Mouse (Mus musculus) macrophage (primary cell): ENCODE data around the gene Dcst1. TPM values are rescaled to one million over a fixed set of nuclear protein-coding genes. Genes with fewer than 3 reads are reported as not detected.

ENCODE experiments used
- H3K27ac ChIP-seq: fragments of 350-480 bp; formaldehyde crosslinking; 2 replicates; pipeline ENCODE4 v1.9.0; 2021
- H3K36me3 ChIP-seq: fragments of 350-480 bp; formaldehyde crosslinking; 2 replicates; pipeline ENCODE4 v1.9.0; 2021; ENCODE audit errors: inconsistent target
- H3K4me3 ChIP-seq: fragments of 350-480 bp; formaldehyde crosslinking; 2 replicates; pipeline ENCODE4 v1.9.0; 2021; ENCODE audit errors: inconsistent target
- H3K79me2 ChIP-seq: fragments of 350-480 bp; formaldehyde crosslinking; 2 replicates; pipeline ENCODE4 v1.9.0; 2021; ENCODE audit errors: inconsistent target
- WGBS: methylation state at CpG from one replicate; pipeline ENCODE4 v1.1.7; 2026; ENCODE audit warnings: inconsistent platforms; ENCODE audit not compliant: missing documents; 5-methylcytosine and 5-hydroxymethylcytosine counted together
- polyA plus RNA-seq: library from polyadenylated mRNA; stranded (reverse); fragments of 250-400 nt; gene quantifications from 3 replicates; pipeline ENCODE4 v1.2.4, GENCODE M21; 2018; ENCODE audit warnings: inconsistent platforms
- total RNA-seq, 78 experiments: library from RNA; depleted of rRNA; stranded (reverse); fragments of 250-400 nt; gene quantifications; 1 replicate in 9 of 78; 2 replicates in 24 of 78; 3 replicates in 43 of 78; 4 replicates in 2 of 78; pipeline ENCODE4 v1.2.4; 2018; ENCODE audit warnings: inconsistent platforms in 56 of 78

Dcst1 gene
- total RNA-seq (2018; cell fraction: chromatin; rRNA removed) = not detected
- not detected for total RNA-seq (2018; cell fraction: cytosol; rRNA removed)
- not detected for total RNA-seq (2018; cell fraction: nucleus; rRNA removed)
- polyA plus RNA-seq = not detected in 3 replicates

- 95% methylated on average over 11 of the region's 11 CpGs for WGBS
- no peak within 1 kb of the TSS for H3K4me3 ChIP-seq
- no peaks in the 10 kb centered on the region for H3K36me3 ChIP-seq
- H3K79me2 ChIP-seq = no peaks in the 10 kb centered on the region
- no peak within 1 kb of the TSS for H3K27ac ChIP-seq
Measured at GRCm38 (mm10) chr3:89365153-89365485, at the start of gene Dcst1. Gene Dcst1, minus strand, starts transcription at chr3:89365253.

GRCm38 (mm10) chr3:89411490-89412393 is 46.7 kb upstream of the Dcst1 start, which contains the start of gene Flad1:
Gene Flad1, minus strand, starts transcription at chr3:89411870.
- WGBS = 2% methylated on average over 28 of the region's 28 CpGs
- Histone ChIP-seq H3K27ac (peak within 1 kb of the TSS; percentile 60), H3K36me3 (peaks cover 23% of the 10 kb centered on the region), H3K79me2 (peaks cover 23% of the 10 kb centered on the region), H3K4me3 (peak within 1 kb of the TSS; percentile 96)

GRCm38 (mm10) chr3:89410864-89411263 is 45.8 kb upstream of the Dcst1 start:
- 82% methylated on average over 10 of the region's 10 CpGs for WGBS
- H3K27ac ChIP-seq = peak overlapping the region; percentile 60; the same call in 1 of the 2 replicates

GRCm38 (mm10) chr3:89409701-89410100 is 44.6 kb upstream of the Dcst1 start:
- Histone ChIP-seq H3K36me3 (peaks cover 37% of the 10 kb centered on the region), H3K27ac (no peak overlapping the region), H3K4me3 (no peak overlapping the region), H3K79me2 (peaks cover 10% of the 10 kb centered on the region; the same call in 1 of the 2 replicates)
- 100% methylated on average over 3 of the region's 3 CpGs for WGBS

More at GRCm38 (mm10) chr3:89410864-89411263, 45.8 kb upstream of the Dcst1 start:
- H3K4me3 ChIP-seq = peak overlapping the region; percentile 96
- H3K79me2 ChIP-seq = peaks cover 14% of the 10 kb centered on the region
- H3K36me3 ChIP-seq = peaks cover 25% of the 10 kb centered on the region

- H3K79me2 ChIP-seq = peaks cover 10% of the 10 kb centered on the region; the same call in 1 of the 2 replicates
- no peak overlapping the region for H3K4me3 ChIP-seq
- H3K36me3 ChIP-seq = peaks cover 49% of the 10 kb centered on the region
- WGBS = 93% methylated on average over 16 of the region's 16 CpGs
- no peak overlapping the region for H3K27ac ChIP-seq
Measured at GRCm38 (mm10) chr3:89408448-89408847, 43.4 kb upstream of the Dcst1 start.

- H3K36me3 ChIP-seq = peaks cover 65% of the 10 kb centered on the region
- peaks cover 10% of the 10 kb centered on the region; the same call in 1 of the 2 replicates for H3K79me2 ChIP-seq
- H3K4me3 ChIP-seq = no peak overlapping the region
- H3K27ac ChIP-seq = no peak overlapping the region
- WGBS = 92% methylated on average over 6 of the region's 6 CpGs
Measured at GRCm38 (mm10) chr3:89406887-89407286, 41.8 kb upstream of the Dcst1 start.

GRCm38 (mm10) chr3:89402693-89403092 is 37.6 kb upstream of the Dcst1 start, which contains the start of gene Lenep:
Gene Lenep, minus strand, starts transcription at chr3:89402793.
- Histone ChIP-seq H3K79me2 (no peaks in the 10 kb centered on the region; the same call in 1 of the 2 replicates), H3K4me3 (no peak within 1 kb of the TSS), H3K36me3 (peaks cover 59% of the 10 kb centered on the region), H3K27ac (no peak within 1 kb of the TSS)
- 85% methylated on average over 5 of the region's 5 CpGs for WGBS

GRCm38 (mm10) chr3:89401329-89401728 is 36.3 kb upstream of the Dcst1 start:
- H3K36me3 ChIP-seq = peaks cover 49% of the 10 kb centered on the region
- H3K4me3 ChIP-seq = no peak overlapping the region
- no peaks in the 10 kb centered on the region; the same call in 1 of the 2 replicates for H3K79me2 ChIP-seq
- WGBS = 95% methylated on average over 6 of the region's 7 CpGs
- H3K27ac ChIP-seq = no peak overlapping the region

- Histone ChIP-seq H3K79me2 (peaks cover 14% of the 10 kb centered on the region), H3K4me3 (peak overlapping the region; percentile 85), H3K36me3 (peaks cover 6% of the 10 kb centered on the region), H3K27ac (no peak overlapping the region)
- 5% methylated on average over 4 of the region's 4 CpGs for WGBS
Measured at GRCm38 (mm10) chr3:89396654-89397005, 31.6 kb upstream of the Dcst1 start.

GRCm38 (mm10) chr3:89395806-89396653 is 31.0 kb upstream of the Dcst1 start:
- H3K27ac ChIP-seq = no peak overlapping the region
- WGBS = 4% methylated on average over 37 of the region's 44 CpGs
- peaks cover 20% of the 10 kb centered on the region for H3K79me2 ChIP-seq
- peak overlapping the region; percentile 85 for H3K4me3 ChIP-seq
- H3K36me3 ChIP-seq = no peaks in the 10 kb centered on the region; the same call in 1 of the 2 replicates

- peak overlapping the region; percentile 96 for H3K27ac ChIP-seq
- no peaks in the 10 kb centered on the region; the same call in 1 of the 2 replicates for H3K36me3 ChIP-seq
- H3K4me3 ChIP-seq = peak overlapping the region; percentile 85
- WGBS = 9% methylated on average over 10 of the region's 10 CpGs
- H3K79me2 ChIP-seq = peaks cover 27% of the 10 kb centered on the region
Measured at GRCm38 (mm10) chr3:89395419-89395805, 30.4 kb upstream of the Dcst1 start.

GRCm38 (mm10) chr3:89394894-89395256 is 29.8 kb upstream of the Dcst1 start:
- Histone ChIP-seq H3K27ac (peak overlapping the region; percentile 96), H3K36me3 (no peaks in the 10 kb centered on the region; the same call in 1 of the 2 replicates), H3K4me3 (peak overlapping the region; percentile 85), H3K79me2 (peaks cover 32% of the 10 kb centered on the region)
- 0% methylated on average over 11 of the region's 12 CpGs for WGBS

- Histone ChIP-seq H3K27ac (peak within 1 kb of the TSS; percentile 96), H3K36me3 (no peaks in the 10 kb centered on the region; the same call in 1 of the 2 replicates), H3K4me3 (peak within 1 kb of the TSS; percentile 85), H3K79me2 (peaks cover 38% of the 10 kb centered on the region)
- under 1% methylated on average over 40 of the region's 42 CpGs for WGBS
Measured at GRCm38 (mm10) chr3:89394006-89394893, 29.2 kb upstream of the Dcst1 start, which contains the start of gene Zbtb7b. Gene Zbtb7b, minus strand, starts transcription at chr3:89394776.
